Mouse (Mus musculus): ENCODE data around the gene Hist2h3b. TPM values are rescaled to one million over a fixed set of nuclear protein-coding genes. Genes with fewer than 3 reads are reported as not detected.
"Not testable (repeated sequence)": the region's sequence is repeated elsewhere in the genome, so short reads cannot be mapped to it uniquely, and the experiment has no call there.

Gene Hist2h3b
- polyA plus RNA-seq, 1 experiment from 2014 or later, result 19.6 TPM

GRCm38 (mm10) chr3:96255926-96256593, 12.4 kb upstream of the Hist2h3b start:
- H3K27ac ChIP-seq, result no peak overlapping the region
- 86% methylated on average over 5 of the region's 5 CpGs for WGBS
- no peaks in the 10 kb centered on the region for H3K9me3 ChIP-seq
- H3K4me3 ChIP-seq, result no peak overlapping the region
- no peaks in the 10 kb centered on the region for H3K27me3 ChIP-seq
- H3K36me3 ChIP-seq, result no peaks in the 10 kb centered on the region
- ATAC-seq (ENCODE audit: low FRiP score), result no peak
- no peak overlapping the region for H3K9ac ChIP-seq
- H3K4me1 ChIP-seq (replicated peaks), result no peaks in the 10 kb centered on the region
- H3K4me2 ChIP-seq, result no peak overlapping the region

DNA sequence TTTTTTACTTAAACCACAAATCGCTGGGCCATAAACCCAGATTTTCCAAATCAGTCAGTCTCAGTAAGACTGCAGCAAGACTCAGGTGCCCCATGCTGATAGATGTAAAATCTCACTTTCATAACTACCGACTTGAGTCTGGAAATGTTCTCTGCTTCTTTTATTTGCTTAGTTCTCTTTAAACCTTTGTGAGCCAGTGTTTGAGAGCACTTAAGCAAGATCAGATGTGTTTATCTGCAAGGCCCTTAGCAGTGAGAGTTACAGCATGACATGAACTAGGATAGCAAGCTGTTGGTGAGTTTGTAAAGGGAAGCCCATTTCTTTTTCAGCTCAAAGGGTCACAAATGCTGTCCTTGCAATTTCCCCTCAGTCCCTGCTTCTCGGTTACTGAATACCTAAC, 11.3 kb upstream of the Hist2h3b start:
- ATAC-seq (ENCODE audit: low FRiP score), result no peak
- Histone ChIP-seq H3K27ac (no peak overlapping the region), H3K36me3 (no peaks in the 10 kb centered on the region), H3K4me3 (no peak overlapping the region), H3K9me3 (no peaks in the 10 kb centered on the region), H3K4me1 (replicated peaks) (peaks cover 7% of the 10 kb centered on the region), H3K4me2 (no peak overlapping the region), H3K27me3 (no peaks in the 10 kb centered on the region), H3K9ac (no peak overlapping the region)
- 88% methylated on average over 3 of the region's 3 CpGs for WGBS

- H3K4me3 ChIP-seq, result no peak overlapping the region
- no peaks in the 10 kb centered on the region for H3K36me3 ChIP-seq
- peaks cover 23% of the 10 kb centered on the region for H3K4me1 ChIP-seq (replicated peaks)
- H3K4me2 ChIP-seq, result no peak overlapping the region
- 96% methylated on average over 5 of the region's 5 CpGs for WGBS
- H3K27me3 ChIP-seq, result no peaks in the 10 kb centered on the region
- no peak for ATAC-seq (ENCODE audit: low FRiP score)
- no peaks in the 10 kb centered on the region for H3K9me3 ChIP-seq
- H3K9ac ChIP-seq, result no peak overlapping the region
- no peak overlapping the region for H3K27ac ChIP-seq
Measured at GRCm38 (mm10) chr3:96260220-96260619, 8.2 kb upstream of the Hist2h3b start.

GRCm38 (mm10) chr3:96261623-96262022, 6.8 kb upstream of the Hist2h3b start:
- 56% methylated on average over 3 of the region's 3 CpGs for WGBS
- Histone ChIP-seq H3K4me2 (peak overlapping the region; percentile 80), H3K9ac (peak overlapping the region; percentile 83), H3K4me1 (replicated peaks) (peaks cover 23% of the 10 kb centered on the region), H3K36me3 (no peaks in the 10 kb centered on the region), H3K27ac (peak overlapping the region; percentile 98), H3K9me3 (no peaks in the 10 kb centered on the region), H3K27me3 (no peaks in the 10 kb centered on the region), H3K4me3 (peak overlapping the region; percentile 59)
- no peak for ATAC-seq (ENCODE audit: low FRiP score)

DNA sequence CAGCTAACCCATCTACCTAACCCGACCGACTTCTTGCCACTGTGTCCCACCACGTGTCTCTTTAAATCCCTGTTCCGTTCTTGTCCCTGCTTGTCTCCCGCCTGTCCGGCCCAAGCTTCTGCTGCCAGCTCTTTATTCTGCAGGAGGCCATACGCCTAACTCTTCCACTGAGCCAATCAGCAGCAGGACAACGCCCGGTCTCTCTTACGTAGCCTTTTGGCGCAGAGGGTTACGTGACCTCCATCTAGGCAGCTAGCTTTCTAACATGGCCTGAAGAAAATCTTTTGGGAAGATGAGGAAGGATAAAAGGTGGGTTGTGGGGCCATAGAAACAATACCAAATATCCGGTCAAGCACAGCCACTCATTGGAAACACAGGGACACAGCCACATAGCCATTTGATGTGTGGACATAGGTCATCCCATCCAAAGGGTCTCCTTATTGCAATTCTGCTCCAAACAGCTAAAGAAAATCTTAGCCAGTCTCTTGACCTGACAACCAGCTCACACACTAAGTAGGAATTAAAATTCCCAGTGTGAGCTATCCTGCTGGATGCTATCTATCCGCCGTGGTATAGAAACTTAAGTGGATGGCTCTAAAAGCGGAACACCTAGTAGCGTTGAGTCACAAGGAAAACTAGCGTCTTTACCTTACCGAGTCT, 6.1 kb upstream of the Hist2h3b start:
- 1% methylated on average over 19 of the region's 19 CpGs for WGBS
- Histone ChIP-seq H3K27ac (peak overlapping the region; percentile 98), H3K27me3 (no peaks in the 10 kb centered on the region), H3K4me2 (peak overlapping the region; percentile 80), H3K36me3 (no peaks in the 10 kb centered on the region), H3K9ac (peak overlapping the region; percentile 83), H3K4me3 (peak overlapping the region; percentile 59), H3K4me1 (replicated peaks) (peaks cover 23% of the 10 kb centered on the region), H3K9me3 (no peaks in the 10 kb centered on the region)
- ATAC-seq (ENCODE audit: low FRiP score), result peak; percentile 67

DNA sequence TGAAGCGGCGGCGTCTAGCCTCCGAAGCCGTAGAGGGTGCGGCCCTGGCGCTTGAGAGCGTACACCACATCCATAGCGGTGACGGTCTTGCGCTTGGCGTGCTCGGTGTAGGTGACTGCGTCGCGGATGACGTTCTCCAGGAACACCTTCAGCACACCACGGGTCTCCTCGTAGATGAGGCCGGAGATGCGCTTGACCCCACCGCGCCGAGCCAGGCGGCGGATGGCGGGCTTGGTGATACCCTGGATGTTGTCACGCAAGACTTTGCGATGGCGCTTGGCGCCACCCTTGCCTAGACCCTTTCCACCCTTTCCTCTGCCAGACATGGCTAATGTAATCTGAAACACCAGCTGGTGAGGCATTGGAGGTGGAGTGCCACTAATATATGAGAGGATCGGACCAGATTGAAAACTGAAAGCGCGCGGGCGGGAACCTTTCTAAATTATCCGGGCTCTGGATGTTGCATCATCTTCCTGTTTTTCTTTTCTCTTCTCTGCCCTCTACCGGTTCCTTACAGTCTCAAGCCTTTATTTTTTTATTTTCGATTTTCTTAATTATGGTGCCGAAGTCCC, 5.4 kb upstream of the Hist2h3b start, which contains the start of gene Hist2h4:
TSS of gene Hist2h4 (minus strand) at position 333 of the 572 bp plus-strand sequence.
- peaks cover 29% of the 10 kb centered on the region for H3K4me1 ChIP-seq (replicated peaks)
- H3K27me3 ChIP-seq, result no peaks in the 10 kb centered on the region
- H3K36me3 ChIP-seq, result no peaks in the 10 kb centered on the region
- peak within 1 kb of the TSS; percentile 83 for H3K9ac ChIP-seq
- H3K4me2 ChIP-seq, result peak within 1 kb of the TSS; percentile 80
- H3K27ac ChIP-seq, result peak within 1 kb of the TSS; percentile 98
- peak within 1 kb of the TSS; percentile 59 for H3K4me3 ChIP-seq
- under 1% methylated on average over 40 of the region's 40 CpGs for WGBS
- H3K9me3 ChIP-seq, result no peaks in the 10 kb centered on the region
- peak; percentile 91 for ATAC-seq (ENCODE audit: low FRiP score)

DNA sequence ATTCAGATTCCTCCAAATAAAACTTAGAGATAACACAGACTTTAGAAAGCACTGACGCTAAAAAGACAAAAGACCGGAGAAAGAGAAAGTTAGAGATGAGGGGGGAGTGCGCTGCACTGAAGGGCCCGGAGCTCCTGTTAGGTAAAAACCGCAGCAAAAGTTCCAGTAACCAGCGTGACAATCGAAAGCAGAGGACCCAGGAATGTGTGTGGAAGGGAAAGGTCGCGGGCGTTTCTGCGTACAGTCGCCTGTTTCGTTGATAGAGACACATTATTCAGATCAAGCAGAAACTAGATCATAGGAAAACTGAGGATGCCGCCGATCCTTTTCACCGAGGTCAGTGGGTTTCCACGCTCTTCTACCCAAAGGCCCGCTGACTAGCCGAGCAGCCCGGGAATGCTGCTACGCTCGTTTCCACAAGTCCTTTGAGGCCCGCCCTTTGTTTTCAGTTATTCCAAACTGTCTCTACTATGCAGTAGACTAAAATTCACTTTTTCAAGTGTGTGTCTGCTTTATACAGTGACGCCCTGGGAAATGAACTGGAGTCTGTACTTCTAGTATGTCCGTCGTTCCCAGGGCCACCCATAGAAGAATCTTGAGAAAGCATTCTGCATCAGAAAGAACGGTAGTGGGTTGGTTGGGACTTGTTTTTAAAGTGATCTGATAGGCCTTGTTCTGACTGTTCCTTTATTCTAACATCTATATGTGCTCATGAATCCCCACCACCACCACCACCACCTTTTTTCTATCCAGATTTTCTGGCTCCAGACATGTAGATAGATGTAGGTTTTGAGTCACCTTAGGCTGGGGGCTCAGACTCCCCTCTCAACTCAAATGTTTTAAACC, 4.7 kb upstream of the Hist2h3b start:
- Histone ChIP-seq H3K4me1 (replicated peaks) (peaks cover 31% of the 10 kb centered on the region), H3K9me3 (no peaks in the 10 kb centered on the region), H3K4me2 (peak overlapping the region; percentile 80), H3K27me3 (no peaks in the 10 kb centered on the region), H3K27ac (peak overlapping the region; percentile 98), H3K4me3 (peak overlapping the region; percentile 59), H3K9ac (peak overlapping the region; percentile 83), H3K36me3 (no peaks in the 10 kb centered on the region)
- 4% methylated on average over 27 of the region's 27 CpGs for WGBS
- ATAC-seq (ENCODE audit: low FRiP score), result peak; percentile 41

DNA sequence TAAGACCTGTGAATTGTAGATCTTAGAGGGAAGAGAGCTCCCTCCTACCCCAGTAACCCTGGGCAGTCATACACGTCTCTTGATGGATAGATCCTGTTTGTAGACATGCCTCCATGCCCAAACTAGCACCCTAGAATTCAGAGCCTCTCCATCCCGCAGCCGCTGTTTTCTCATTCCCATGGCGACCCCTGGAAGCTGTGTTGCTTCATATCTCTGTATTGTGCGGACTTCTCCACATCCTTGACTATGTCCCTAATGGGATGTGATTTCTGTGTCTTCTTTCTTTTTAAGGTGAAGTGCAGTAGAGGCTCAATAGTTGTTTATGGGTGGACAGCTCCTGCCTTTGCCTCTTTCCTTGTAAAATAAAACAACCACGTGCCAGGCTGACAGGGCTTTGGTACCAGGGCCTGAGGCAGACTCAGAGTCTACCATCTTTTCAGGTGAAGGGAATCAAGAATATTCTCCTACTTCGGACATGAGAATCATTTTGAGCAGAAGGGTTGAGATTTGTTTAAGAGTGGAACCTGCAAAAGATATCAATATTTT, 4.0 kb upstream of the Hist2h3b start:
- Histone ChIP-seq H3K27ac (peak overlapping the region; percentile 98), H3K9me3 (no peaks in the 10 kb centered on the region), H3K4me2 (peak overlapping the region; percentile 80), H3K9ac (peak overlapping the region; percentile 83), H3K4me3 (peak overlapping the region; percentile 59; the same call in 1 of the 2 replicates), H3K36me3 (no peaks in the 10 kb centered on the region), H3K27me3 (no peaks in the 10 kb centered on the region), H3K4me1 (replicated peaks) (peaks cover 34% of the 10 kb centered on the region)
- 66% methylated on average over 7 of the region's 7 CpGs for WGBS
- ATAC-seq (ENCODE audit: low FRiP score), result no peak

DNA sequence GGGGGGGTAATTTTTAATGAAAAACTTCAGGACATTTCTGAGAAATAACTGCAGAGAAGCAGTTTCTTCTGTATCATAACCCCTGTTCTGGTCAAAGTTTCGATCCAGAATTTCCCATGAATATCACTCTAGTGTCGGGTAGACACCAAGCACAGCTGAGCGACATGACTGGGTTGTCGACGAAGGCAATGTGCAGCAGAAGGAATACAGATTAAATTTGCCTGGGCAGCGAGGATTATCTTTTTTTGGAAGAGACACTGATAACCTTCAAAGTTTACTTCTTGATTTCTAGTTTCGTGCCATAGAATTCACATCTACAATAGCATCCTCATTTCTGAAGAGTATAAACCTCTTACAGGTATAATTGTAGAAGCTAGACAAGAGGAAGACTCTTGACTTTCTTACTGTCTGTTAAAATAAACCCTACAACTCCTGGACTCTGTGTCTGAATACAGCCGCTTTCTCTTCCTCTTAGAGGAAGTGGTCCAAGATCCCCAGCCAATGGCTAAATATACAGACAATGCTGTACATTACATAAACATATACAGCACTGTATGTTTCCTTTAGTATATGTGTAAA, 2.2 kb upstream of the Hist2h3b start:
- Histone ChIP-seq H3K9me3 (no peaks in the 10 kb centered on the region), H3K27ac (no peak overlapping the region), H3K4me1 (replicated peaks) (peaks cover 38% of the 10 kb centered on the region), H3K4me3 (no peak overlapping the region), H3K27me3 (no peaks in the 10 kb centered on the region), H3K36me3 (no peaks in the 10 kb centered on the region), H3K4me2 (no peak overlapping the region), H3K9ac (no peak overlapping the region)
- WGBS, result 94% methylated on average over 8 of the region's 8 CpGs
- no peak for ATAC-seq (ENCODE audit: low FRiP score)

- Histone ChIP-seq H3K4me2 (no peak overlapping the region; the same call in 1 of the 2 replicates), H3K9me3 (no peaks in the 10 kb centered on the region), H3K4me1 (replicated peaks) (peaks cover 28% of the 10 kb centered on the region), H3K27me3 (no peaks in the 10 kb centered on the region), H3K9ac (no peak overlapping the region), H3K36me3 (no peaks in the 10 kb centered on the region), H3K27ac (peak overlapping the region; percentile 89; the same call in 1 of the 2 replicates), H3K4me3 (no peak overlapping the region)
- 84% methylated on average over 4 of the region's 4 CpGs for WGBS
- no peak for ATAC-seq (ENCODE audit: low FRiP score)
Measured at GRCm38 (mm10) chr3:96267541-96267940, 913 bp upstream of the Hist2h3b start.

- H3K4me1 ChIP-seq (replicated peaks), result peaks cover 23% of the 10 kb centered on the region
- not testable (repeated sequence) for H3K27me3 ChIP-seq, H3K9me3 ChIP-seq, H3K36me3 ChIP-seq
- peak; percentile 55 for ATAC-seq (ENCODE audit: low FRiP score)
- under 1% methylated on average over 13 of the region's 44 CpGs for WGBS
- peak overlapping the region; percentile 54 for H3K4me3 ChIP-seq
- H3K4me2 ChIP-seq, result peak overlapping the region; percentile 84
- H3K9ac ChIP-seq, result peak overlapping the region; percentile 67
- H3K27ac ChIP-seq, result peak overlapping the region; percentile 96
Measured at GRCm38 (mm10) chr3:96268776-96269378, 423 bp downstream of the Hist2h3b start.
